Mouse (Mus musculus): ENCODE measurements around the gene Izumo1. TPM values are rescaled to one million over a fixed set of nuclear protein-coding genes. Genes with fewer than 3 reads are reported as not detected.

Izumo1 gene
- not detected in 2 replicates for polyA plus RNA-seq (2021; fragmentation: Nextera tagmentation)
- long read RNA-seq, experiment 1, result 0 reads
- long read RNA-seq, experiment 2, result 0 reads

DNA sequence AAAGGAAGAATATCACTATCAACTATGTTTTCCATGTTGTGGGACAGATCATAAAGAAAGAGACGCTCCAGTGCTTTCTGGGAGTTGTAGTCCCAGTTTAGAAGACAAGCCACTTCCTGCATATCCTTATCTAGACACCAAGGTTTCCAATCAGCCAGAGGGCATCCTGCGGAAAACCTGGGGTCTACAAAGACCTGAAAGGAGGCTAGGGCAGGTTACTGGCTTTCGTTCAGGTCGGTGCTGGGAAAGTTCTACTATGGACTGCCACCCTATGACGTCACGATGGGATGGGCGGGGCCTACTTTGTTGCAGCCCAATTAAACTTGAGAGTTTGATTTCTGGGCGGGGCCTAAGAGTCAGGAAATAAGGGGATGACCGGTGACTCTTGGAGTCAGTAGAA, at the start of gene Izumo1:
TSS of gene Izumo1 (plus strand) at position 369 of the 400 bp plus-strand sequence.

GRCm38 (mm10) chr7:45617042-45617695, 4.4 kb upstream of the Izumo1 start, which contains the start of gene Fut1:
Gene Fut1 (plus strand): TSS chr7:45617289.

GRCm38 (mm10) chr7:45627261-45627660, 5.7 kb downstream of the Izumo1 start, which contains the start of gene Rasip1:
Gene Rasip1 (plus strand): TSS chr7:45627488.

GRCm38 (mm10) chr7:45639561-45640027, 18.0 kb downstream of the Izumo1 start, which contains the start of gene Mamstr:
Gene Mamstr (plus strand): TSS chr7:45639977.

DNA sequence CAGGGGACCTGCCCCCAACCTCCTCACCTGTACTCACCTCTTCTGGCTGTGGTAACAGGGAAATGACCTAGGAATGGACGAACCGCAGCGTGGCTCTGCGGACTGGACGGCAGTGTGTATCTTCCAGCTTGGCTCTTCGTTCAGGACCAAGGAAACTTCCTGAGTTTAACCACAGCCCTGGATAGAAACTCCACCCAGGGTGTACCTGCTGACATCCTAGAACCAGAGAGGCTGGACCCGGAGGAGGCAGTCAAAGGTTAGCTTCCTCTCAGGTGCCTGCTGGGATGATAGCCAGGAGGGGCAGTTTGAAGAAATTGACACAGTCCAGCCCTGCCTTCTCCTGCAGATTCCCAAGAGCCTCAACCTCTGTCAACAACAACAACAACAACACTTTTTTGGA, 44.5 kb downstream of the Izumo1 start, which contains the start of gene Fut2:
TSS of gene Fut2 (minus strand) at position 234 of the 400 bp plus-strand sequence.

Other genes with a start within 250 kb of the Izumo1 start
- 34.4 and 37.7 TPM in 2 replicates for gene Snrnp70, start 226.1 kb upstream of the Izumo1 start, polyA plus RNA-seq (2021; fragmentation: Nextera tagmentation)
- gene Kcna7, start 216.2 kb upstream of the Izumo1 start, polyA plus RNA-seq (2021; fragmentation: Nextera tagmentation), result not detected in 2 replicates
- gene Ntf5, start 208.1 kb upstream of the Izumo1 start, polyA plus RNA-seq (2021; fragmentation: Nextera tagmentation), result 0.10 TPM in 1 of 2 replicates, not detected in the other
- 0.19 TPM in 1 of 2 replicates, not detected in the other for gene Lhb, start 201.0 kb upstream of the Izumo1 start, polyA plus RNA-seq (2021; fragmentation: Nextera tagmentation)
- 8.9 and 9.1 TPM in 2 replicates for gene Gys1, start 187.0 kb upstream of the Izumo1 start, polyA plus RNA-seq (2021; fragmentation: Nextera tagmentation)
- 34.4 and 45.9 TPM in 2 replicates for gene Ruvbl2, start 183.7 kb upstream of the Izumo1 start, polyA plus RNA-seq (2021; fragmentation: Nextera tagmentation)
- 1,322 and 1,591 TPM in 2 replicates for gene Ftl1, start 161.9 kb upstream of the Izumo1 start, polyA plus RNA-seq (2021; fragmentation: Nextera tagmentation)
- 94.9 and 121 TPM in 2 replicates for gene Bax, start 154.9 kb upstream of the Izumo1 start, polyA plus RNA-seq (2021; fragmentation: Nextera tagmentation)
- gene Tulp2, start 139.9 kb upstream of the Izumo1 start, polyA plus RNA-seq (2021; fragmentation: Nextera tagmentation), result 0.08 and 0.17 TPM in 2 replicates
- gene Gm45808, start 135.0 kb upstream of the Izumo1 start, polyA plus RNA-seq (2021; fragmentation: Nextera tagmentation), result not detected in 2 replicates
- gene Dhdh, start 133.0 kb upstream of the Izumo1 start, polyA plus RNA-seq (2021; fragmentation: Nextera tagmentation), result 3.8 TPM in 2 replicates
- 48.4 and 64.7 TPM in 2 replicates for gene Nucb1, start 111.4 kb upstream of the Izumo1 start, polyA plus RNA-seq (2021; fragmentation: Nextera tagmentation)
- 18.3 and 18.8 TPM in 2 replicates for gene Ppp1r15a, start 95.5 kb upstream of the Izumo1 start, polyA plus RNA-seq (2021; fragmentation: Nextera tagmentation)
- gene Plekha4, start 95.5 kb upstream of the Izumo1 start, polyA plus RNA-seq (2021; fragmentation: Nextera tagmentation), result 3.8 and 7.2 TPM in 2 replicates
- 0.36 and 0.38 TPM in 2 replicates for gene Hsd17b14, start 66.9 kb upstream of the Izumo1 start, polyA plus RNA-seq (2021; fragmentation: Nextera tagmentation)
- gene Bcat2, start 51.7 kb upstream of the Izumo1 start, polyA plus RNA-seq (2021; fragmentation: Nextera tagmentation), result 6.9 and 8.4 TPM in 2 replicates
- 0.22 and 0.24 TPM in 2 replicates for gene Fgf21, start 6.3 kb upstream of the Izumo1 start, polyA plus RNA-seq (2021; fragmentation: Nextera tagmentation)
- 0.06 and 0.07 TPM in 2 replicates for gene Fut1, start 4.5 kb upstream of the Izumo1 start, polyA plus RNA-seq (2021; fragmentation: Nextera tagmentation)
- 1.8 and 2.5 TPM in 2 replicates for gene Rasip1, start 5.7 kb downstream of the Izumo1 start, polyA plus RNA-seq (2021; fragmentation: Nextera tagmentation)
- gene Mamstr, start 18.2 kb downstream of the Izumo1 start, polyA plus RNA-seq (2021; fragmentation: Nextera tagmentation), result 0.89 and 2.4 TPM in 2 replicates
- gene Fut2, start 44.6 kb downstream of the Izumo1 start, polyA plus RNA-seq (2021; fragmentation: Nextera tagmentation), result 0.06 and 0.09 TPM in 2 replicates
- 6.5 and 9.8 TPM in 2 replicates for gene Ntn5, start 62.2 kb downstream of the Izumo1 start, polyA plus RNA-seq (2021; fragmentation: Nextera tagmentation)
- gene Sec1, start 72.6 kb downstream of the Izumo1 start, polyA plus RNA-seq (2021; fragmentation: Nextera tagmentation), result 0.26 and 0.38 TPM in 2 replicates
- 74.9 and 93.1 TPM in 2 replicates for gene Car11, start 78.0 kb downstream of the Izumo1 start, polyA plus RNA-seq (2021; fragmentation: Nextera tagmentation)
- gene Dbp, start 83.3 kb downstream of the Izumo1 start, polyA plus RNA-seq (2021; fragmentation: Nextera tagmentation), result 30.2 and 130 TPM in 2 replicates
- 335 and 337 TPM in 2 replicates for gene Rpl18, start 93.6 kb downstream of the Izumo1 start, polyA plus RNA-seq (2021; fragmentation: Nextera tagmentation)
- gene Sphk2, start 96.2 kb downstream of the Izumo1 start, polyA plus RNA-seq (2021; fragmentation: Nextera tagmentation), result 4.9 and 10.6 TPM in 2 replicates
- gene Fam83e, start 99.4 kb downstream of the Izumo1 start, polyA plus RNA-seq (2021; fragmentation: Nextera tagmentation), result 0.08 and 0.22 TPM in 2 replicates
- gene Spaca4, start 104.0 kb downstream of the Izumo1 start, polyA plus RNA-seq (2021; fragmentation: Nextera tagmentation), result not detected in 2 replicates
- gene Lmtk3, start 161.9 kb downstream of the Izumo1 start, polyA plus RNA-seq (2021; fragmentation: Nextera tagmentation), result 3.9 and 10.6 TPM in 2 replicates
- gene Sult2b1, start 162.9 kb downstream of the Izumo1 start, polyA plus RNA-seq (2021; fragmentation: Nextera tagmentation), result 22.5 and 23.3 TPM in 2 replicates
- 173 and 183 TPM in 2 replicates for gene Cyth2, start 192.8 kb downstream of the Izumo1 start, polyA plus RNA-seq (2021; fragmentation: Nextera tagmentation)
- gene Kcnj14, start 203.0 kb downstream of the Izumo1 start, polyA plus RNA-seq (2021; fragmentation: Nextera tagmentation), result 2.0 and 2.3 TPM in 2 replicates
- 16.1 and 22.0 TPM in 2 replicates for gene Grwd1, start 209.1 kb downstream of the Izumo1 start, polyA plus RNA-seq (2021; fragmentation: Nextera tagmentation)

Data from left cerebral cortex, adult 6 months (tissue).